Mouse (Mus musculus): ENCODE results near the gene Fndc3b.

Fndc3b gene

DNA sequence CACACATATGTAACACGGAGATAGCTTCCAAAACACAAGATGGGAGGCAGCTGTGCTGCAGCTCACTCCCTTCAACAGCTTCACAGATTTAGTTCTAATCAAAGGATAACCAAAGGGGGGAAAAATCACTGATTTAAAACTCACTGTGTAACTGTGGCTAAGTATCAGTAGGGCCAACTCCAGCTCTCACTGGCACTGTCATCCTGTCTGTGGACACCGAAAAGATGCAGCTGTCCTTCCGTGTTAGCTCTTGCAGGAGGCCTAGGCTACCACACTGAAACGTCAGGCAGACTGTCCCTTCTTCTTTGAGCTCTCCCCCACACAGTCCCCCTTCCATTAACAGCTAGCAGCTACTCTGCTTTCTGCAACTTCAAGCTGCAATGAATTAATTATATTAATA lies 89.9 kb downstream of the Fndc3b start:
- DNase-seq (ENCODE audit: low spot score in 2 of 2): no peak

DNA sequence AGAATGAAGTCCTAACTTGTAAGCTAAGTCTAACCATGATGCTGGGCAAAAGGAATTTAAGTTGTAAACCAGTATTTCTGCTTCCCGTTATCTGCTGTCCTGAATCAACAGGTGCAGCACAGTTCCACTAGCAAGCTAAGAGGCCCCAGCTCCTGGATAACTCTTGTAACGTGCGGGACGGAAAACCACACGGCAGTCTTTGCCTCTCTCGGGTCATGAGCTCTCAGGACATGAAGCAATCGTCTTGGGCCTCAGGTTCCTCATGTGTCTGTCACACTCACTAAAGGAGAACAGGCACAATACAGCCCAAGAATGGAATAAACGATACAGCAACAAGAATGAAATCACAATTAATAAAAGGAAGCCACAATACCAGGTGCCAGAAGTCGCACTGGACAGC lies 93.4 kb downstream of the Fndc3b start:
- DNase-seq (ENCODE audit: low spot score in 2 of 2): no peak

DNA sequence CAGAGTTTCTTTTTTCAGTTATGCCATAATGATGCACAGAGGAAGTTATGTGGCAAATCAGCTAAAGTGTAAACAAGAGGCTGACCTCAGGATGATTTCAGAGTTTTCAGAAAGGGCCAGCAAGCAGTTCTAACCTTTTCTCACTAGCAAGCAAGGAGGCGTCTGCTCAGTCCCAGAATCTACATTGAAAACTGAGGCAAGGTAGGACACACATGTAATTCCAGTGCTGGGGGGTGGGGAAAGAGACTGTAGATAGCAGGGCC lies 93.9 kb downstream of the Fndc3b start:
- no peak for DNase-seq (ENCODE audit: low spot score in 2 of 2)

DNA sequence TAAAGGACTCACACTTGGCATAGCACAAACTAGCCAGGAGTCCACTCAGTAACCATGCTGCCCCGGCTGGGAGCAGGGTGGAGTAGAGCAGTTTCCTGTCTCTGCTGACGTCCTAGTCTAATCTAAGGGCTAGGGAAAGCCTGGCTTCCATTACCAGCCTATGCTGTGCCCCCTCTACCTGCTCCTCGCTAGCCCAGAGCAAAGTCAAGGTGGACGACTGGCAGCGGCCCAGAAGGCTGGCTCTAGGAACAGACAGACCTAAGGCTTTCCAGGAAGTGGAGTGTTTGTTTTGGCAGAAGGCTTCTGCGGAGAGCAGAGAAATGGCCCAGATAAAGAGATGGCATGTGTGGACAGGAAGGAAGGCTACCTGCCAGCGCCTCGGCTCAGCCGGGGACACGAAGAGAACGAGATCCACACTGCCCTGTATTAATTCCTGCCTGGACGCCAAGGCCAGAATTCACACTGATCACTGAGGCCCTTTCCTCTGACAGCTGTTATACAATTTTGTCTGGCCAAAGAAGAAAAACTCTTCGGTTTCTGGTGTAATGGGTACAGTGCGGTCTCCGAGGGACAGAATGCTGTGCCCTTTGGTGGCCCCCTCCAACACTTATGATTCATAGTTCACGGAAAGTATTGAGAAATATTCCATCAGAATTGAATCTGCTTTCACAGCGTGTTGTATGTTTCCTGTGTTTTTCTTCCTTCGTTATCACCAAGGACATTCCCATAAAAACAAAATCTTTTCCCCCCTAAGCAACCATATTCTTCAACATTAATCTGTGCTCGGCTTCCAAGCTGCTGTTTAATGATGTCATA lies 94.5 kb downstream of the Fndc3b start:
- no peak for DNase-seq (ENCODE audit: low spot score in 2 of 2)

DNA sequence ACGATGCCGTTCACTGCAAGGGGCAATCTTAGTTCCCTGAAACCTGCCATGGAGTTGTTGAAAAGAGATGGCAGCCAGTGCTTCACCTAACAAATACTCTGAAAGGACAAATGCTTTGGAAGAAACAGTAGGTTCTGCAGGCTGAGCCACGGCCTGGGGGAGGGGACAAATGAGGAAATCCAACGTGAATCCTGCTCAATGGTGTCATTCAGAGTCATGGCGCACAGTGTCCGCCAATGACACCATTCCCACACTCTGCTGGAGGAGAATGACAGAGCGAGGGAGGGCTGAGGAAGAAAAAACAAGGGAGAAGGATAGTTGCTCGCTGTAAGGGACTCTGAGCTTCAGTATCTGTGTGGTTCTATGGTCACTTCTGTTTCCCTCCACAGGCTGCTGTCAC lies 95.6 kb downstream of the Fndc3b start:
- no peak for DNase-seq (ENCODE audit: low spot score in 2 of 2)

DNA sequence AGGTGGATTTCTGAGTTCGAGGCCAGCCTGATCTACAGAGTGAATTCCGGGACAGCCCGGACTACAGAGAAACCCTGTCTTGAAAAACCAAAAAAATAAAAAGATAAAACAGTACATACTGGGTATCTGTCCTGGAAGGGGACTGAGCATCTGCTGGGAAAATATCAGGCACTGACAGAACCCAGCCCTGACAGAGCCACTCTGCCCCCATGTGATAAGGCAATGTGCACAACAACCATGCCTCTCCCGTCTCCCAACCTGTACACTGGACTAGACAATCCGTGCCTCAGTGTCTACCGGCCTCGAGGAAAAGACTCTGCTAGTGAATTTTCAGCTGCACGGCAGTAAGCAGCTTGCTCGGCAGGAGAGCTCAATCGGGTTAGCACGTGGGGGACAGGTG lies 97.3 kb downstream of the Fndc3b start:
- DNase-seq (ENCODE audit: low spot score in 2 of 2): no peak

DNA sequence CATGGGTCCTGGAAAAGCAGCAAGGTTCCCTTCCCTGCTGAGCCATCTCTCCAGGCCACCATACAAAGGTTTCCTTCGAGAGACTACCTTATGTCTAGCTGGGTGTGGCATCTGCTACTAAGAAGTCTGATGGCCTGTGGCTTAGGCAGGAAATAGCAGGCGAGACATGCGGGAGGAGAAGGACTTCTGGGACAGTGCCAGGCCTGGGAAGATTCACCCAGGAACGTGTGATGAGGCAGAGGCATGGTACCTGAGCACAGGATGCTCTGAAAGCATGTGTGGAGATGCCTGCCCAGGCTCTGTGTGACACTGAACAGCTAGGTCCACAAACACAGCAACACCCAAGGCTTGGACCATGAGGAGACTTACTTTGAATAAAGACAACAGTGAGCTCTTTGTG lies 98.1 kb downstream of the Fndc3b start:
- DNase-seq (ENCODE audit: low spot score in 2 of 2): no peak

DNA sequence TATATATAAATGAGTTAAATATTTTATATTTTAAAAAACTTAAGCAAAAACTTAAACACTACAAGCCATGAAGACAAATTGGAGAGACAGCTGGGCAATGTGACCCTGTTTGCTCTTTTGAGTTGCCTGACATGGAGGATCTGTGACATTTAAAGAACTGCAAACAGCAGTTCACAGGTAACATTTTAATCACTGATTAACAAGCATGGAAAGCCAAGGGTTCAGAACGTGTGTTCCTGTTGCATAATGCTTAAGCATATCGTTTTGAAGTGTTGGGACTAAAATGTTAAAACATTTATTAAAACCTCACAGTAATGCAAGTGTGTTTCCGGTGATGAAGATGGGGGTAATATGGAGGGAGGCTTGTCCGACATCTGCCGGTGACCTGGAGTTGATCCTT lies 99.1 kb downstream of the Fndc3b start:
- no peak for DNase-seq (ENCODE audit: low spot score in 2 of 2)

DNA sequence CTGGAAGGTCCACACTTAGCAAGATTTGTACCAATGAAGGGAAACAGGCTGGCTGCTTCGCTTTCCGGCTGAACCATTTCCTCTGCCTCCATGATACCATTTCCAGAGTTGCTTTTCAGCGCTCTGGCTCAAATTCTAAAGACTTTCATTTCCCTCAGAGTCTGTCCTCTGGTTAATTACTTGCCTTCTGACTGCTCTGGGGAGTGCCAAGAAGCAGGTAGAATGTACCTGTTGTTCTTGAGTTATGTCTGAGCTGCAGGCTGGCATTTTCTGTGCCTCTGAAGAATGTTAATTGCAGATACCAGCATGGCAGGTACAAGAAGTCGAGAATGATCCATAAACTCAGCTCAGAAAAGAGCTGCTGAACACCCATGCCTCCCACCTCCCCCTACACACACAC lies 100.6 kb downstream of the Fndc3b start:
- DNase-seq (ENCODE audit: low spot score in 2 of 2): no peak

DNA sequence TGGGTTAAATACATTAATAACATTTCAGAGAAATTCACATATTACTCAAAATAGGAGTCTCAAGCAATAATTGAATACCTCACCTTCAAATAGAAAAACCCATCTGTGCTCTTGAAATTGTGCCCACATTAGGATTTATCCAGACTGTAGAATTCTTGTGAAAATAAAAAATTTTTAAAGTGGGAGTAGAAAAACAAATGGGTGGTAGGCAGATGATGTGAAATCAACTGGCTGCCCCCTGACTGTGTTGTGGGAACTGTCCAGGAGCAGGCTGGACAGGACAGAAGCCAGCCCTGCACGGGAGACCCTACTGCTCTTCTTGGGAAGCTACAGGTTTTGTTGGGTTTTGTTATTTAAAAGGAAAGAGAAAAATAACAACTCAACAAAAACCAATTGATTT lies 101.0 kb downstream of the Fndc3b start:
- no peak for DNase-seq (ENCODE audit: low spot score in 2 of 2)

DNA sequence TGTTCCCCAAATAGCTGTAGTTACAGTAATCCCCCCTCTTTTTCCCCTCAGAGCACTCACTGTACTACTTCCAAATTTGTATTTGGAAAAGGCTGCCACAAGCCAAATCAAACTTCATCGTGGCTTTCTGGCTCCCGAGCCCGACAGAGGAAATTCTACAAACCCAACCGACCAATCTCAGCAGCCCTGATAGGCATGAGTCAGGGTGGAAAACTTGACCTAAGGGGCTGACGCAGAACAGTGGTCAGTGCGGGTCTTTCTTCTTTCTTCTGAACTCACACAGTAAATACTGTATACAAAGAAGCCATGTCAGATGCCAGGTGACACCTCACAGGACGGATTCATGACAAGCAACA lies 103.3 kb downstream of the Fndc3b start:
- no peak for DNase-seq (ENCODE audit: low spot score in 2 of 2)

DNA sequence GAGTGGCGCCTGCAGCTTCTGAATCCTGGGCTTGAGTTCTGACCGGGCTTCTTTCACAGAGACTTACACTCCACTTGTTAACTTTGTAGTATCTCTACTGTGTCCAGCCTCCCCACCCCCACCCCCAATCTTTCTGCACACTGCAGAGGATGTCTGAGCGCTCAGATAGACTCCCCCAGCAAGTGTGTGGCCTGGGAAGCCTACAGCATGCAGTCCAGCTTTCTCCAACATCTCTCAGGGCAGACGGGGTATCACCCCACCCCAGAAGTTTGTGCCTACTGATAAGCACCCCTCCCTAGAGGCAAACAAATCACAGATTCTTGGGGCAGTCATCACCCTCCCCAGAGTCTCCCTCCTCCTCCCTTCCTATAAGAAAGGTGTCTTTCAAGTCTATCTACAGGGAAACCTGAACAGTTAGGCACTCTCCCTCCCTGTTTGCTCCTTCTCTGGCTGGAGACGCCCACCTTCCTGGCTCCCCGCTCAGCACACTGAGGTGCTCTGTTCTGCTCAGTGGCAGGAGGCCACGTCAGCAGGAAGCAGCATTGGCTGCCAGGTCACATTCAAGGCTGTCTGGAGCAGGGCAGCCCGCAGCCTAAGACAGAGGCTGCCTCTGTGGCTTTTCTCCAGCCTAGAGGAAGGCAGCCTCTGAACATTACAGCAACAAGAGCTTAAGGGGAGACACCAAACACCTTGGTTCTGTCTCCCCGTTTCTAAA lies 103.9 kb downstream of the Fndc3b start:
- DNase-seq (ENCODE audit: low spot score in 2 of 2): no peak

DNA sequence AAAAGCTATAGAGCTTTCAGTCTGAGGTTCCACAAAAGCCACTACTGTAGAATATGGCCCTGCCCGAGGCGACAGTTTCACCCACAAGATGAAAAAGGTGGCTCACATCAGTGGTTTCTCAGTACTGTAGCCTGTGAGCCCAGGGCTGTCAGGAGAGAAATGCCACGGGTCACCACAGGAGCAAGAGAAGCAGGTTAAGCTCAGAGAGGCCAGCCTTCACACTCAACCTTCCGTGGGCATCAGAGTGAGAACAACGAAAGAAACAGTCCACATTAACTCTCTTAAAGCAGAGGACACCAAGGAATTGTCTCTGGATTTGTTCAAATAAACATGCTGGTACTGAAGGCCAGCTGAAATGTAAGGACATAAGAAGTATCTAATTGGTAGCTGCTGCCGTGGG lies 104.5 kb downstream of the Fndc3b start:
- no peak for DNase-seq (ENCODE audit: low spot score in 2 of 2)

DNA sequence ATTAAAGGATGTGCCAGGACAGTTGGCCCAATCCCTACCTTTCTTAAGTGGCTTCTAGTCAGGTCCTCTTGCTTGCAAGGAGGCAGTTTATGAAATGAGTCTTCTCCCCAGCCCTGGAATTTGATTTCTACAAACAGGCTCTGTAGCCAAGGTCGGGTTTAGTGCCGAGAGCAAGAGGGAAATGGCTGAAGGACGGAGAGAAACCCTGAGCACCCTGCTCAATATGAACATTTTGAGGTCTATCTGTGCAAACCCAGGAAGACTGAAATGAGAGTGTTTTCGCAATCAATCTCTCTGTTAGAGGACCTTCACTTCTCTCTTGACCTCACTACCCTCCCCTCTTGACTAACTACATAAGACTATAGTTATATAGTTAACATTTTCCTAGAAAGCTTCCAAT lies 105.5 kb downstream of the Fndc3b start:
- no peak for DNase-seq (ENCODE audit: low spot score in 2 of 2)

DNA sequence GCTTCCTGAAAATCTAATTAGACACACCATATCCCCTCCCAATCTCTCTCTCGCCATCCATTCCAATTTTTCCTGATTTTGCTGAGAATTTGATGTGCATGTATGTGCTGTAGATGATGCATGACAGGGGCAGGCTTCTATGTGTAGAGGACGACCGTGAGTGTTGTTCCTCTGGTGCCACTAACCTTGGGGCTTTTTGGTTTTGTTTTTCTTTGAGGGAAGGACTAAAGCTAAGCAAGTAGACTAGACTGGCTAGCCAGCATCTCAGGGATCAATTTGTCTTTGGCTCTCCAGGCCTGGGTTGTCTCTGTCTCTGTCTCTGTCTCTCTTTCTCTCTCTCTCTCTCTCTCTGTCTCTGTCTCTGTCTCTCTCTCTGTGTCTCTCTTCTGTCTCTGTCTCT lies 106.0 kb downstream of the Fndc3b start:
- DNase-seq (ENCODE audit: low spot score in 2 of 2): no peak

DNA sequence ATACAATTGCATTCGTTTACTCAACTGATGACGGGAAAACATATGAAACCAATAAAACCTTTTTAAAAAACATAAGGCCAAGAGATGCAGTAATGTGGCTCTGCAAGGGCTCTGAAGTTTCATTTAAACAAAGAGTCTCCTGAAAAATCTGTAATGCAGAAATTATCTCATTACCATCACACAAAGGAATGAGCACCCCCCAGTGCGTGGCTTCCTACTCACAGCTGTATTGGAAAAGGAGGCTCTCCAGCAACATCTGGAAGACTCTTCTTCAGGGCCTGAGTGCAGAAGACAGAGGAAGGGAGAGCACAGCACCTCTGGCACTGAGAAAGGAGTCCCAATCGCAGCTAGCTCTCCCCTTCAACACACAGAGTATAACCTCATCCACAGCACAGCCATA lies 106.5 kb downstream of the Fndc3b start:
- DNase-seq (ENCODE audit: low spot score in 2 of 2): no peak

DNA sequence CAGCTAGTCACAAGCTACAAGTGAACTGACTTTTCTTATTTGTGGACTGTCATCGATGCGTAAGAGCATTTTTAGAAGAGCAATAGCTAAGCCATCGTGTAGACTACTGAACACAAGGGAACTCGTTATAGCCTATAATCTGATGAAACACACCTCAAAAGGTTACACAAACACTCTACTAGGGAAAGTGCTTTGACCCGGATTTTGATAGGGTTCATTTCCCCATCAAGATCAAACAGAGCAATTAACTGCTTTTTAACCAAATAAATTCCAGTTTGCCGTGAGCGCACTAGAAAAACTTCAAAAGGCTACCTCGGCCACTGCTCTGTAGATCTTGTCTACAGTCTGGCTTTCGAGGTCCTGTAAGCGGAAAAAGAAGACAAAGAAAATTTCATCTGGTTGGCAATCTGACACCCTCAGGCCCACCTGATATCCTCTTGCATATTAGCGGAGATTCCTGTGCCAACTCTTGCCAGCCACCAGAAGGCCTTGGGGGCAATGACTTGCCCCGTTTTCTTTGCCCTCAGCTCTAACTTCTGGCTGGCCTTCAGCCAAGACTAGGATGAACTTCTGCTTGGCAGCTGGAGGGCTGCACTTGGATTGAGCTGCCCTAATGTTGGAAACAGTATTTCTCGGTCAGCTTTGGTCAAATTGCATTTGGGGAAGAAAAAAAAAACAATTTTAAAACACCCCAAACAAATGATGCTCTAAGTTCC lies 107.0 kb downstream of the Fndc3b start:
- no peak for DNase-seq (ENCODE audit: low spot score in 2 of 2)

DNA sequence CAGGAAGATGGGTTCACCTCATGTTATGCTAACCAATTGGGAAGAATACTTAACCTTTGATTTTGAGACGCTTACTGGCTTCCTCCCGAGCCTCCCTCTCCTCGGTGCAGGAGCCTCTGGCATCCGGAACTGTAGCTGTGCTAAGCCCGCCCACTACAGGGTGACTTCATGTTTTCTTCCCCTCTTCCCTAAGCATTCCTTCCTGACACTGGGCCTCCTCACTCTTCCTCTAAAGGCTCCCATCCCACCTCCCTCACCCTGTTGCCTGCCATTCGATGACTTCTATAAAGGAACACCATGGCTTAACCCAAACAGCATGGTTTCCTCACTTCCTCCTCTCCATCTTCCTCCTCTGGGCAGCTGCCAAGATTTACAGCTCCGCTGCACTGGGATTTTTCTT lies 110.5 kb downstream of the Fndc3b start:
- DNase-seq (ENCODE audit: low spot score in 2 of 2): no peak

DNA sequence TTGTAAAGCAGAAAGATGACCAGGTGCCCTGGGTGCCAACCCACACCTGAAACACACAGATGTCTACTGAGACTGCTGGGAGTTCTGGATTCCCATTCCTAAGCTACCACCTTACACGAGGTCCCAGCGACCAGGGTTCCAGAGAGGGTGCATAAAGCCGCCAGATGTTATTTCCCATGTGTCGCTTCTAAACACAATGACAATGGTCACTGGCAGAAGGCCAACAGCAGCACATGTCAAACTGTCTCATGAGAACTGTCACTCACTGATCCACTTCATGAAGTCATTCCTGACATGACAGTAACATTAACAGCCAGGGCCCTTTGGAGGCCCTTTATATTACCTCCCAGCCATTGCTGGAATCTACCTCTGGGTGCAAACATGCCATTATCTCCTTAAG lies 110.9 kb downstream of the Fndc3b start:
- no peak for DNase-seq (ENCODE audit: low spot score in 2 of 2)

DNA sequence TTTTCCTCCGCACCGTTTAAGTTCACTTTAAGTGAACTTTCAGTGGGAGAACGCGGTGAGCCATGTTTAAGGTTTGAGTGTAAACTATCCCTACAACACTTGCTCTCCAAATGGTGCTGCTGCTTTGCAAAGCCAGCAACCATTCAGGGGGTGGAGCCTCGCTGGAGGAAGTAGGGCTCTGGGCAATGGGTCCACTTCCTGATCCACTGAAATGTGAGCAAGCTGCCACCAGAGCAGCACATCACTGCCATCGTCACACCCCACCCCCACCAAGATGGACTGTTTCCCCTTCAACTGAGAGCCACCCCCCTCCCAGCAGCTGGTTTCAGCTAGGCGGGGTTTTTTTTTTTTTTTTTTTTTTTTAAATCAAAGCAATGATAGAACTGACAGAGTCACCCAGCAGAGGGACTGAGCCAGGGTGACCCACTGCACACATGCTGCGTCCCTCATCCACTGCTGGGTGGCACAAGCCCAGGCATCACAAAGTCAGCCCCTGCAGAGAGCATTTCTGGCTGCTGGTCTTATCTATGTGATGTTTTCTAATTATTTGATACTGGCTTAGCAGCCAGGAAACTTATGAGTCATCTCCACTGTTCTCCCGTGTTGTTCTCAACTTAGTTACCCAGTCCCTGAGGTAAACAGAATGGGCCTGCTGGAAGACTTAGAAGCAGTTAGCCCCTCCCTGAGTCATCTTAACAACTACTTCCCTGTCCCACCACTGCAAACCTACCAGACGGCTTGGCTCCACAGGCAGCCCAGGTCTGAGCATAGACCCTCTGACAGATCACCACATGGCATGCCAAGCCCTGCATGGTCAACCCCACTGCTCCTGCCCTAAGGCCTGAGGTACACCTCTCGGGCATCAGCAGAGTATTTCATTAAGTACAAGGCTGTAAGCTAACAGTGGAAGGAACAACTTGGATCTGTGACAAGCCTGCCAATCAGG lies 112.4 kb downstream of the Fndc3b start:
- no peak for DNase-seq (ENCODE audit: low spot score in 2 of 2)

DNA sequence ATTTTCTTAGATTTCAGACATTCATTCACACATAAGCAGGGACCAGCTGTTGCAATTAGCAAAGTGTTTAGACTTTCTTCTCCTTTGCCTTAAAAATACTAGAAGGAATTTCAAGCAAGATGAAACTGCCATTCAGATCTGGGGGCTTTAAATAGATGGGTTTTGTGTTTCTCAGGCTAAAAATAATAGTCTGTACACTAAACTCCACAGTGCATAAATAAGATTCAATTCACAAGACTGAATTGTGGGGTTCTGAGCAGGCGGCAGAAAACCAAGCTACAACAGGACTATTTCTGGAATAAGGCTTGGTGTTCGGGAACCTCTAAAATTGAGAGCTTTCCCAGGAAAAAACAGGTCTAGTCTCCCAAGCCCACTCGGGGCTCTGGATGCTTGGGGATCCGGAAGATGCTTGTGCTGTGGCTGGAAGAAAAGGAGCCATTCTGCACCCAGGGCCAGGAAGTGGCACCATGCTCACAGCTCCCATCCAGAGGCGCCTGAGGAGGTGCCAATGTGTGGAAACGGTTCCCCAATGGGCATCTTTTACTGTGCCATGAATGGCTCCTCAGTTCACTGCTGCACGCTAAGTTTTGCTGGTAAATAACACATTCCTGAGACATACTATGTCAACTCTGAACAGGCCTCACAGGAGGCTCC lies 117.5 kb downstream of the Fndc3b start:
- peak in 1 of 2 experiments; percentile 27 for DNase-seq (ENCODE audit: low spot score in 2 of 2)

All from left cerebral cortex, adult 9 months (tissue).